Mouse (Mus musculus) stomach, postnatal 0 days (tissue): ENCODE measurements around the gene Zfp975. TPM values are rescaled to one million over a fixed set of nuclear protein-coding genes. Genes with fewer than 3 reads are reported as not detected.
"Not testable (repeated sequence)": the region's sequence is repeated elsewhere in the genome, so short reads cannot be mapped to it uniquely, and the experiment has no call there.

Experiments
- ATAC-seq: fragments of 200-750 bp; cut with Nextera tagmentation; 2 replicates; pipeline ENCODE4 v1.8.0; 2017; ENCODE audit not compliant: low FRiP score, low TSS enrichment
- DNase-seq: peaks from one replicate; pipeline ENCODE4 v3.0.0-alpha.2; 2016; ENCODE audit warnings: low spot score
- H3K27ac ChIP-seq: fragments of 300-500 bp; sonication (generic); replicated peaks from 2 replicates; pipeline ENCODE4 v1.5.1; 2014; ENCODE audit warnings: mild to moderate bottlenecking, control low read depth
- H3K27me3 ChIP-seq: fragments of 300-500 bp; sonication (generic); 2 replicates; pipeline ENCODE4 v1.6.1; 2014; ENCODE audit warnings: low read length; ENCODE audit not compliant: control insufficient read depth, insufficient read depth
- H3K36me3 ChIP-seq: fragments of 300-500 bp; sonication (generic); 2 replicates; pipeline ENCODE4 v1.6.1; 2014; ENCODE audit warnings: low read length, mixed read lengths; ENCODE audit not compliant: control insufficient read depth, insufficient read depth
- H3K4me1 ChIP-seq: fragments of 300-500 bp; sonication (generic); replicated peaks from 2 replicates; pipeline ENCODE4 v1.6.1; 2014; ENCODE audit warnings: antibody characterized with exemption; ENCODE audit not compliant: control insufficient read depth, insufficient read depth
- H3K4me2 ChIP-seq: fragments of 300-500 bp; sonication (generic); replicated peaks from 2 replicates; pipeline ENCODE4 v1.6.1; 2014; ENCODE audit warnings: low read depth, mild to moderate bottlenecking, control low read depth, moderate library complexity
- H3K4me3 ChIP-seq: fragments of 300-500 bp; sonication (generic); 2 replicates; pipeline ENCODE4 v1.5.1; 2014; ENCODE audit warnings: low read depth, low read length, control low read depth
- H3K9ac ChIP-seq: fragments of 300-500 bp; sonication (generic); 2 replicates; pipeline ENCODE4 v1.6.1; 2014; ENCODE audit warnings: mild to moderate bottlenecking, low read length, control low read depth, mixed read lengths
- H3K9me3 ChIP-seq: fragments of 300-500 bp; sonication (generic); 2 replicates; pipeline ENCODE4 v1.6.1; 2016; ENCODE audit warnings: low read length; ENCODE audit not compliant: control insufficient read depth
- CTCF ChIP-seq: IDR thresholded peaks from 2 replicates; pipeline ENCODE4 v1.5.1; 2016; ENCODE audit warnings: antibody characterized with exemption, low read depth, mild to moderate bottlenecking, moderate library complexity
- EP300 ChIP-seq: optimal IDR thresholded peaks from 2 replicates; pipeline ENCODE3; 2016; ENCODE audit warnings: antibody characterized with exemption
- WGBS: fragments of 180-500 bp; shearing (Covaris S2); extraction: QIAGEN DNeasy Blood & Tissue Kit; methylation state at CpG from one replicate; pipeline ENCODE4 v1.1.7; 2014; 5-methylcytosine and 5-hydroxymethylcytosine counted together
- polyA plus RNA-seq: library from polyadenylated mRNA; unstranded; fragments of >200 nt; fragmentation: Nextera tagmentation; extraction: Ambion mirVana; gene quantifications from 2 replicates; pipeline ENCODE4 v1.2.1, GENCODE M21; 2015

Gene Zfp975
- 2.3 and 2.5 TPM in 2 replicates for polyA plus RNA-seq

DNA sequence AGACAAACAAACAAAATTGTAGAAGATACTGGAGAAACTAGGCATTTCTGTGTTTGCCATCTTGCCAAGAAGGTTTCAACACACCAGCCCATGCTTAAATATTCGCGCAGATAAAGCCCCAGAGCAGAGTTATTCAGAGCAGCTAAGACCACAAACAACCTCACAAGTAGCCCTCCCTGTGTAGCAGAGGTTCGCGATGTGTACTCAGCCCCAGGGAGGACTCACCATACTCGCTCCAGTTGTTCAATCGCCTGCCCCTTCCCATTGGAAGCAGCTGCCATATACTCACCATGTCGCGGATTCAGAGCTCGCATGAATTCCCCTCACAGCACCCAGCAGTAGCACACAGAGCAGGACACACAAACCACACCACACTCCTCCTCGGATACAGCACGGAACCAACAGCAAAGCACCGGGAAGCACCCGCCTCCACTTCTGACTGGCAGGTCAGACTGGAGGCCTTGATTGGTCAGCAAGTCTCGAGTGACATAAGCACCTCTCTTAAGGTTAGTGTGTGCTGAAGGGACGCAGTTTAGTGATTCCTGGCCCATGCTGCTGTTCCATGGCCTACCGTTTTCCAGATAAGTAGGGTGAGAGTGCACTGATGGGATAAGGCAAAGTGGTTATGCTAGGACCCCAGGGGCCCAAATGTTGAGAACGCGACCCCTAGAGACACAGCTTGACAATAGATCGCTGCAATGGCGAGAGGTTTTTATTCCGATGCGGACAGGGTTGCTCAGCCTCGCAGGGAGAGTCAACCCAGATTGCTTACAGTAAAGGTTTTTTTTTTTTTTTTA lies at the start of gene Zfp975:
Gene Zfp975, minus strand, starts transcription at position 381 of the 797 bp plus-strand sequence.
- not testable (repeated sequence) for H3K36me3 ChIP-seq, H3K27me3 ChIP-seq, H3K9me3 ChIP-seq, H3K4me1 ChIP-seq
- DNase-seq (peak; percentile 79), ATAC-seq (peak; percentile 99)
- under 1% methylated on average over 23 of the region's 23 CpGs for WGBS
- peak within 1 kb of the TSS; percentile 64 for H3K27ac ChIP-seq
- peak; percentile 20; the same call in 1 of the 2 replicates for TF ChIP-seq CTCF
- peak within 1 kb of the TSS; percentile 59 for H3K4me2 ChIP-seq
- peak within 1 kb of the TSS; percentile 46 for H3K4me3 ChIP-seq
- H3K9ac ChIP-seq, result peak within 1 kb of the TSS; percentile 58

DNA sequence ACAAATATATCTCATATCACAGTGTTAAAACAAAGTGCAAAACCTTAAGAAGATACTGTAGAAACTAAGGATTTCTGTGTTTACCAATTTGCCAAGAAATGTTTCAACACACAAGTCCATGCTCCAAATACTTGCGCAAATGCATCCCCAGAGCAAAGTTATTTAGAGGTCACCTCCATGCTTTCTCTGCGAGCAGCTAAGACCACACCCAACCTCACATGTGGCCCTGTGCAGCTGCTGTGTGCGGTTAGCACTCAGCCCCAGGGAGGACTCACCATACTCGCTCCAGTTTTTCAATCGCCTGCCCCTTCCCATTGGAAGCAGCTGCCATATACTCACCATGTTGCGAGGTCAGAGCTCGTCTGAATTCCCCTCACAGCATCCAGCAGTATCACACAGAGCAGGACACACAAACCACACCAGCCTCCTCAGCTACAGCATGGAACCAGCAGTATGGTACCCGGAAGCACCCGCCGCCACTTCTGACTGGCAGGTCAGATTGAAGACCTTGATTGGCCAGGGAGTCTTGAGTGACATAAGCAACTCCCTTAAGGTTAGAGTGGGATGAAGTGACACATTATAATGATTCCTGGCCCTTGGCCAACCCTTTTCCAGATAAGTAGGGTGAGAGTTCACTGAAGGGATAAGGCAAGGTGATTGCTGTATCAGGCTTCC lies 46.1 kb upstream of the Zfp975 start:
- H3K27me3 ChIP-seq, result no peaks in the 10 kb centered on the region
- TF ChIP-seq CTCF, result no peak
- no peak for TF ChIP-seq EP300
- WGBS, result 85% methylated on average over 10 of the region's 10 CpGs

DNA sequence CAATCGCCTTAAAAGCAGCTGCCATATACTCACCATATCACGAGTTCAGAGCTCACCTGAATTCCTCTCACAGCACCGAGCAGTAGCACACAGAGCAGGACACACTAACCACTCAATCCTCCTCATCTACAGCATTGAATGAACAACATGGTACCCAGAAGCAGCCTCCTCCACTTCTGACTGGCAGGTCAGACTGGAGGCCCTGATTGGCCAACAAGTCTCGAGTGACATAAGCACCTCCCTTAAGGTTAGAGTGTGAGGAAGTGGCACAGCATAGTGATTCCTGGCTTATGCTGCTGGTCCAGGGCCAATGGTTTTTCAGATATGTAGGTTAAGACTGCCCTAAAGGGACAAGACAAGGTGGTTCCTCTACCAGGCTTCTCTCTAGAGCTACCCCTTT lies 34.4 kb upstream of the Zfp975 start, which contains the start of gene Gm17067:
Gene Gm17067, minus strand, starts transcription at position 101 of the 400 bp plus-strand sequence.
- not testable (repeated sequence) for H3K9ac ChIP-seq, H3K4me2 ChIP-seq, H3K27ac ChIP-seq, H3K4me3 ChIP-seq, ATAC-seq, H3K27me3 ChIP-seq, H3K4me1 ChIP-seq, DNase-seq, H3K9me3 ChIP-seq, H3K36me3 ChIP-seq
- 82% methylated on average over 4 of the region's 4 CpGs for WGBS

More for the DNA sequence above, 46.1 kb upstream of the Zfp975 start:
- Histone ChIP-seq H3K4me1 (no peaks in the 10 kb centered on the region), H3K36me3 (no peaks in the 10 kb centered on the region), H3K9me3 (no peaks in the 10 kb centered on the region), H3K27ac (no peak overlapping the region), H3K4me3 (no peak overlapping the region), H3K4me2 (no peak overlapping the region), H3K9ac (no peak overlapping the region)
- ATAC-seq (no peak), DNase-seq (no peak)

DNA sequence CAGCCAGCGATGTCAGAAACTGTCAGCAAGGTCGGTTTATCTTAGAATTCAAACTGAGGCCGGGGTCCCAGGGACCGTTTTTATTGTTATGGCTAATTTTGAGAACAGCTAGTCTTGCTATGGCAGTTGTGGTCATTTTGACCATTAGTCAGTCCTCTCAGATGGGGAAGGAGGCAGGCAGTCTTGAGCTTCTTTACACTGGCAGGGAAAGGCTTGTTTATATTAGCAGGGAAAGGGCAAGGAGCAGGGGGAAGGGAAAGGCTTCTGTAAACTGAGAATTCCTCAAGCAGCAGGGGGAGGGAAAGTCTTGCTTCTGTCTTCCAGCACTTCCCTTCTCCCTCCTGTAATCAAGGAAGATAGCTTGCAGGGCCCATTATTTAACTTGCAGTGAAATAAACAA lies 709 bp upstream of the Zfp975 start:
- DNase-seq (peak; percentile 15), ATAC-seq (peak; percentile 61; the same call in 1 of the 2 replicates)
- not testable (repeated sequence) for H3K27ac ChIP-seq, H3K27me3 ChIP-seq, H3K9me3 ChIP-seq, H3K4me1 ChIP-seq, H3K36me3 ChIP-seq
- H3K4me2 ChIP-seq, result peak overlapping the region; percentile 59
- peak overlapping the region; percentile 58; the same call in 1 of the 2 replicates for H3K9ac ChIP-seq
- H3K4me3 ChIP-seq, result peak overlapping the region; percentile 46
- under 1% methylated on average over 4 of the region's 4 CpGs for WGBS

DNA sequence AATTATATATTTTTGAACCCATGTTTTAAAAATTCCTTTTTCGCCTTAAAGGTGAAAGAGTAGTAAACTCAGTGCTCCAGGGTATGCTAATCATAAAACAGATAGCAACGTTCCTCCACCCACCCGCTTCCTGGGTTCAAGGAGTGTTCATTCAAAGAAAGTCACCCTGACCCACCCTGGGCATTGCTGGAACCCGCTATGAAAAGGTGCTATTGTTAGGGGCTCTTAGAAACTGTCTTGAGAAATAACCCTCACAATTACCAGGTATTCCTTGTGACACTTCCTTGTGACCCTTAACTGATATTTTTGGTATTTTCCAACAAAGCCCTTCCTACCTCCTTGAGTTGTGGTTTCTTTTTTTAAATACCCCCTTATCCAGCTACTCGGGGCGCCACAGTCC lies 12.5 kb downstream of the Zfp975 start:
- ATAC-seq, H3K9me3 ChIP-seq, DNase-seq, H3K36me3 ChIP-seq, H3K9ac ChIP-seq, H3K4me2 ChIP-seq, H3K27ac ChIP-seq, H3K4me3 ChIP-seq, H3K4me1 ChIP-seq, H3K27me3 ChIP-seq: not testable (repeated sequence)
- WGBS, result 89% methylated on average over 6 of the region's 6 CpGs

DNA sequence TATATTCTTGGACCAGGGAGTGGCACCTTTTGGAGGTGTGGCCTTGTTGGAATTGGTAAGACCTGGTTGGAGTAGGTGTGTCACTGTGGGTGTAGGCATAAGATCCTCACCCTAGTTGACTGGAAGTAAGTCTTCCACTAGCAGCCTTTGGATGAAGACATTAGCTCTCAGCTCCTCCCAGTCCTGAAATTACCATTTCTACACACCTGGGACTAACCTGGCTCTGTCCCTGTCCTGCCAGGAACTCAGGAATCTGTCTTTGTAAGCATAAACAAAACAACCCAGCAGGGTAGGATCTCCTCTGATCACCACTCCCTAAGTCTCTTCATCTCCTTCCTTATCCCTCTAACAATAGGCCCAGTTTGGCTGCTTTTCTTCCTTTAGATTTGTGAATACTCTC lies 12.9 kb downstream of the Zfp975 start:
- not testable (repeated sequence) for H3K27ac ChIP-seq

More for the DNA sequence above, 12.9 kb downstream of the Zfp975 start:
- not testable (repeated sequence) for H3K4me3 ChIP-seq, H3K4me1 ChIP-seq, H3K27me3 ChIP-seq, H3K4me2 ChIP-seq, H3K36me3 ChIP-seq, DNase-seq, H3K9ac ChIP-seq, H3K9me3 ChIP-seq, ATAC-seq
